Mouse (Mus musculus) spleen, adult 2 months (tissue): ENCODE measurements around the gene Poc1a.

Experiments
- CTCF ChIP-seq: fragments of 200-500 bp; IDR thresholded peaks from 2 replicates; pipeline ENCODE4 v1.5.1; 2011; ENCODE audit warnings: mild to moderate bottlenecking, inconsistent platforms; ENCODE audit not compliant: insufficient read depth, insufficient read length, insufficient replicate concordance; ENCODE audit errors: extremely low read depth
- POLR2A ChIP-seq: fragments of 200-500 bp; IDR thresholded peaks from 2 replicates; pipeline ENCODE4 v1.6.1; 2011; ENCODE audit warnings: low read depth, low read length, inconsistent platforms

GRCm38 (mm10) chr9:106235194-106235830 lies 45.5 kb upstream of the Poc1a start:
- TF ChIP-seq CTCF = no peak
- TF ChIP-seq POLR2A = no peak
